Mouse (Mus musculus): ENCODE measurements at regions not wholly inside any gene's neighbourhood (a gene's known extent, or its start where the extent isn't known, plus 50 kb on each side); places are given as distances from the start of the nearest gene placed in this dataset.

DNA sequence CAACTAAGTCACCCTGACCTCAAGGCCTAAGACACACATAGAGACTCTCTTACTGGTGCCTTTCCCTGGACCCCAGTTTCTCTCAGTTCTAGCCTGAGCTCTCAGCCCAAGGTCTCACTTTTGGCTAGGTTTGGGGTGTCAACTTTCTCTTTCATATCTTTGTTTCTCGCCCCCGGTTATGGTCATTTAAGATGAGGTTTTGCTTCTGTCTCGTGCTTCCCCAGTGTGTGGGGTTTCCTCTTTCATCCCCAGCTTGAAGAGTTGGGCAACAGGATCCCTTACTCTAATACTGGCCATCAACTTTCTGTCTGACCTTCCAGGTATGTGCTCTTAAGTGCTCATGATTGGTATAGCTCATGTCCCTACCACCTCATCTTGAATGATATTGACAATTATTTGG, 67.5 kb downstream of the Lmo4 start:
- WGBS = 83% methylated on average over 3 of the region's 3 CpGs
- ATAC-seq (ENCODE audit: insufficient read depth, low read depth) (no peak), DNase-seq (ENCODE audit: low spot score) (no peak)
- H3K27ac ChIP-seq (ENCODE audit: low read depth) = no peak overlapping the region
- TF ChIP-seq EP300 (IDR thresholded peaks at IDR 0.05; ENCODE audit: low read depth) (no peak), CTCF (IDR thresholded peaks at IDR 0.05; ENCODE audit: low read depth) (no peak)
- H3K27me3 ChIP-seq (ENCODE audit: control insufficient read depth, insufficient read depth, low read length) = no peaks in the 10 kb centered on the region
- H3K4me3 ChIP-seq (ENCODE audit: low read depth, low read length) = no peak overlapping the region
- H3K4me2 ChIP-seq (ENCODE audit: low read depth, low read length) = no peak overlapping the region
- H3K4me1 ChIP-seq (ENCODE audit: control insufficient read depth, insufficient read depth) = no peaks in the 10 kb centered on the region
- H3K9me3 ChIP-seq (replicated peaks; ENCODE audit: control insufficient read depth, low read length) = no peaks in the 10 kb centered on the region
- no peaks in the 10 kb centered on the region for H3K36me3 ChIP-seq (replicated peaks; ENCODE audit: control insufficient read depth, insufficient read depth, low read length)
- H3K9ac ChIP-seq (replicated peaks; ENCODE audit: low read depth, low read length) = no peak overlapping the region

DNA sequence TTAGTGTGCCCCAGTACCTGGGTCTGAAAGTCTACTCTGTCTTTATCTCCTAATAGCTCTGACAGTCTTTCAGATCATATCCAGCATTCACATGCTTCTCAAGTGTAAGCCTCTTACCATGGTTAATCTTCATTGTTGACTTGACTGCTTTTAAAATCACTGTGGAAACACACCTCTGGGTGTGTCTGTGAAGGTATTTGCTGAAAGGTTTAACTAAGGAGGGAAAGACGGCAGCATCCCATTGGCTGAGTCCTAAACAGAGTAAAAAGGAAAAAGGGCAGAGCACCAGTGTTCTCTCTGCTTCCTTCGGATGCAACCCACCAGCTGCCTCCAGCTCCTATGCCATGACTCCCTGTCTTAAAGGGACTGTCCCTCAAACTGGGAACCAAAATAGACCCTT, 68.6 kb downstream of the Lmo4 start:
- Histone ChIP-seq H3K4me1 (ENCODE audit: control insufficient read depth, insufficient read depth) (no peaks in the 10 kb centered on the region), H3K4me3 (ENCODE audit: low read depth, low read length) (no peak overlapping the region), H3K36me3 (replicated peaks; ENCODE audit: control insufficient read depth, insufficient read depth, low read length) (no peaks in the 10 kb centered on the region), H3K4me2 (ENCODE audit: low read depth, low read length) (no peak overlapping the region), H3K9ac (replicated peaks; ENCODE audit: low read depth, low read length) (no peak overlapping the region), H3K27me3 (ENCODE audit: control insufficient read depth, insufficient read depth, low read length) (no peaks in the 10 kb centered on the region), H3K9me3 (replicated peaks; ENCODE audit: control insufficient read depth, low read length) (no peaks in the 10 kb centered on the region), H3K27ac (ENCODE audit: low read depth) (no peak overlapping the region)
- ATAC-seq (ENCODE audit: insufficient read depth, low read depth) (no peak), DNase-seq (ENCODE audit: low spot score) (no peak)
- no peak for TF ChIP-seq EP300 (IDR thresholded peaks at IDR 0.05; ENCODE audit: low read depth)
- TF ChIP-seq CTCF (IDR thresholded peaks at IDR 0.05; ENCODE audit: low read depth) = no peak
- WGBS = 60% methylated on average over 2 of the region's 2 CpGs

DNA sequence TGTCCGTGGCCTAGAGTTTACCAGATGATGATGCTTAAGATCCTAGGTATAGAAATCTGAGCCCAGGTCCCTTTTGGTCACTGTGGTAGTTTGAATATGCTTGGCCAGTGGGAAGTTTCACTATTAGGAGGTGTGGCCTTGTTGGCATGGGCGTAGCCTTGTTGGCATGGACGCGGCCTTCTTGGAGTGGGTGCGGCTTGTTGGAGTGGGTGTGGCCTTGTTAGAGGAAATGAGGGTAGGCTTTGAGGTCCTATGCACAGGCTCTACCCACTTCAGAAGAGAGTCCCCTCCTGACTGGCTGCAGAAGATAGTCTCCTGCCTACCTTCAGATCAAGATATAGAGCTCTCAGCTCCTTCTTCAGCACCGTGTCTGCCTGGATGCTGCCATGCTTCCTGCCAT, 69.4 kb downstream of the Lmo4 start:
- Histone ChIP-seq H3K27ac (ENCODE audit: low read depth) (no peak overlapping the region), H3K4me2 (ENCODE audit: low read depth, low read length) (no peak overlapping the region), H3K4me1 (ENCODE audit: control insufficient read depth, insufficient read depth) (no peaks in the 10 kb centered on the region), H3K36me3 (replicated peaks; ENCODE audit: control insufficient read depth, insufficient read depth, low read length) (no peaks in the 10 kb centered on the region), H3K9ac (replicated peaks; ENCODE audit: low read depth, low read length) (no peak overlapping the region), H3K4me3 (ENCODE audit: low read depth, low read length) (no peak overlapping the region), H3K27me3 (ENCODE audit: control insufficient read depth, insufficient read depth, low read length) (no peaks in the 10 kb centered on the region), H3K9me3 (replicated peaks; ENCODE audit: control insufficient read depth, low read length) (no peaks in the 10 kb centered on the region)
- ATAC-seq (ENCODE audit: insufficient read depth, low read depth) = no peak
- TF ChIP-seq CTCF (IDR thresholded peaks at IDR 0.05; ENCODE audit: low read depth) (no peak), EP300 (IDR thresholded peaks at IDR 0.05; ENCODE audit: low read depth) (no peak)
- DNase-seq (ENCODE audit: low spot score) = no peak
- WGBS = 91% methylated on average over 6 of the region's 6 CpGs

DNA sequence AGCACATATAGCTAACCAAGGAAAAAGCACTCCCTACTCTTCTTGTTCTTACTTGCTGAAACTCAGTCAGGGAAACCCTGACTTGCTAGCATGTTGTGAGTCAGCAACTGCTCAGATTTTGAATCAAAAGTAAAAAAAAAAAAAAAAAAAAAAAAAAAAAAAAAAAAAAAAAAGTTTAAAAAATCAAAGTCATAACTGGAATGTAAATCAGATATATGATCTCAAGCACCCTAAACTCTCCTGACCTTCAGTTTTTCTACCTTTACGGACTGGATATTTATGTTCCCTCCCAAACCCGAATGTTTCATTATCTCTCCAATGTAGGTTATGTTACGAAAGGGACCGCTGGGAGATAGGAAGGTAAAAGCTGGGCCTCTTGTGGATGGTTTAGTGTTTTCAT, 77.0 kb downstream of the Lmo4 start:
- no peak for ATAC-seq (ENCODE audit: insufficient read depth, low read depth)
- WGBS = 90% methylated on average over 4 of the region's 4 CpGs
- H3K9ac ChIP-seq (replicated peaks; ENCODE audit: low read depth, low read length) = no peak overlapping the region
- H3K4me1 ChIP-seq (ENCODE audit: control insufficient read depth, insufficient read depth) = no peaks in the 10 kb centered on the region
- no peak overlapping the region for H3K27ac ChIP-seq (ENCODE audit: low read depth)
- H3K4me3 ChIP-seq (ENCODE audit: low read depth, low read length) = no peak overlapping the region
- DNase-seq (ENCODE audit: low spot score) = no peak
- H3K27me3 ChIP-seq (ENCODE audit: control insufficient read depth, insufficient read depth, low read length) = no peaks in the 10 kb centered on the region
- no peaks in the 10 kb centered on the region for H3K9me3 ChIP-seq (replicated peaks; ENCODE audit: control insufficient read depth, low read length)
- no peak overlapping the region for H3K4me2 ChIP-seq (ENCODE audit: low read depth, low read length)
- TF ChIP-seq CTCF (IDR thresholded peaks at IDR 0.05; ENCODE audit: low read depth) (no peak), EP300 (IDR thresholded peaks at IDR 0.05; ENCODE audit: low read depth) (no peak)
- no peaks in the 10 kb centered on the region for H3K36me3 ChIP-seq (replicated peaks; ENCODE audit: control insufficient read depth, insufficient read depth, low read length)

DNA sequence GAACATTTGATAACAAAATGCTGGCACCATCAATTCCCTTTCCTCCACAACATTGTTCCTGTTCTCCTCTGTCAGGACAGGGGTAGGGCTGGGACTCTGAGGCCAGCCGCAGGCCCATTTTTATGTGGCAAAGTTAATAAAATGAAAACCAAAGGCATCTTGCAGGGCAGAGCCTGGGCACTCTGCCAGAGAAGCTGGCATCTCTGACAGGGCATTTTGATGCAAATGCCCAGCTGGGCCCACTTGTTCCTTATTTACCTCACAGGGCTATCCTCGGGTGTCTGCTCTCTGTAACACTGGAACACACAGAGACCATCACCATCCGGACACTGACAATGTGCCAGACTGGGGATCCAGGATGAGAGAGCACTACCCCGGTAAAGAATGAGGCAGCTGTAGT, 80.7 kb downstream of the Lmo4 start:
- TF ChIP-seq CTCF (IDR thresholded peaks at IDR 0.05; ENCODE audit: low read depth) (no peak), EP300 (IDR thresholded peaks at IDR 0.05; ENCODE audit: low read depth) (no peak)
- 70% methylated on average over 4 of the region's 4 CpGs for WGBS
- no peak overlapping the region for H3K9ac ChIP-seq (replicated peaks; ENCODE audit: low read depth, low read length)
- no peak for DNase-seq (ENCODE audit: low spot score)
- no peaks in the 10 kb centered on the region for H3K36me3 ChIP-seq (replicated peaks; ENCODE audit: control insufficient read depth, insufficient read depth, low read length)
- H3K9me3 ChIP-seq (replicated peaks; ENCODE audit: control insufficient read depth, low read length) = no peaks in the 10 kb centered on the region
- no peaks in the 10 kb centered on the region for H3K4me1 ChIP-seq (ENCODE audit: control insufficient read depth, insufficient read depth)
- H3K27me3 ChIP-seq (ENCODE audit: control insufficient read depth, insufficient read depth, low read length) = no peaks in the 10 kb centered on the region
- H3K27ac ChIP-seq (ENCODE audit: low read depth) = no peak overlapping the region
- no peak overlapping the region for H3K4me3 ChIP-seq (ENCODE audit: low read depth, low read length)
- ATAC-seq (ENCODE audit: insufficient read depth, low read depth) = no peak
- no peak overlapping the region for H3K4me2 ChIP-seq (ENCODE audit: low read depth, low read length)

DNA sequence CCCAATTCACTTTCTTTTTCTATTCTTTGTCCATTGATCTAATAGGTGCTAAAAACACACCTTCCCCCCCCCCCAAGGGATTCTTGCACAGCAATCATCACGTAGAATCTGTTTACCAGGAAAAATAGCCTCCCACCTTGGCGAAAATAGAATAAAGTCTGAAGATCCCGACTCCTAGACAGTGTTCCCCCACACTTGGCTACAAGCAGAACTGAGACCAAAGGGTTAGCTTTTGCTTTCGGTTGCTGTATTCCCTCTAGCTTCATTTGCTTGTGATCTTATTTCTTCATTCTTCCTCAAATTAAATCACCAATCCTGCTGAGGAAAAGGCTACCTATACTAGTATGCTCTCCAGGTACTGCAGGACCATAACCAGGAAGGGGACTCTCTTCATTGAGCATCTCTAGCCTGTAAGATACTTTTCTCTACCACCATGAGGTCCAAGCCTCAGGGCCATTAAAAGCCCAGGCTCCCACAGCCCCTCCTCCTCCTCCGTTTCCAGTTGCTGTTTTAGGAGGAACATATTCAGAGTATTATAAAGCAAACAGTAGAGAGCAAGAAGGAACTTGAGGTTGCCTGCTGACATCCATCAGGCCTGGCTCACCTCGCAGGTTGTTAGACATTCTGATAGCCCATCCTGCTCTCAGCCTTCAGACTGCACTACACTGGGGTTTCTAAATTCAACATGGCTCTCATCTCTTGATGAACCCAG, 81.5 kb downstream of the Lmo4 start:
- 77% methylated on average over 6 of the region's 6 CpGs for WGBS
- Histone ChIP-seq H3K4me3 (ENCODE audit: low read depth, low read length) (no peak overlapping the region), H3K36me3 (replicated peaks; ENCODE audit: control insufficient read depth, insufficient read depth, low read length) (no peaks in the 10 kb centered on the region), H3K9ac (replicated peaks; ENCODE audit: low read depth, low read length) (no peak overlapping the region), H3K9me3 (replicated peaks; ENCODE audit: control insufficient read depth, low read length) (no peaks in the 10 kb centered on the region), H3K4me1 (ENCODE audit: control insufficient read depth, insufficient read depth) (no peaks in the 10 kb centered on the region), H3K4me2 (ENCODE audit: low read depth, low read length) (no peak overlapping the region), H3K27me3 (ENCODE audit: control insufficient read depth, insufficient read depth, low read length) (no peaks in the 10 kb centered on the region), H3K27ac (ENCODE audit: low read depth) (no peak overlapping the region)
- ATAC-seq (ENCODE audit: insufficient read depth, low read depth) (no peak), DNase-seq (ENCODE audit: low spot score) (no peak)
- no peak for TF ChIP-seq EP300 (IDR thresholded peaks at IDR 0.05; ENCODE audit: low read depth)
- no peak for TF ChIP-seq CTCF (IDR thresholded peaks at IDR 0.05; ENCODE audit: low read depth)

Measured in heart, postnatal 0 days (tissue).